Mouse (Mus musculus) ovary, postnatal 36 days (tissue): ENCODE measurements around the gene Fam57a.

Experiments
- DNase-seq: peaks from one replicate; pipeline ENCODE4 v3.0.0; 2022; ENCODE audit warnings: low spot score, mixed read lengths

Gene Fam57a

GRCm38 (mm10) chr11:76179495-76180145, at the start of gene Fam57a, which contains the start of gene Vps53:
Fam57a (plus strand) TSS chr11:76179671.
Vps53 (minus strand) TSS chr11:76179647.
- DNase-seq = peak; percentile 87

- no peak for DNase-seq
Observed at GRCm38 (mm10) chr11:76130859-76131258, 48.6 kb upstream of the Fam57a start.

GRCm38 (mm10) chr11:76135641-76136437, 43.6 kb upstream of the Fam57a start:
- no peak for DNase-seq

- DNase-seq = no peak
Observed at GRCm38 (mm10) chr11:76137996-76138395, 41.5 kb upstream of the Fam57a start.

- no peak for DNase-seq
Observed at GRCm38 (mm10) chr11:76144386-76144785, 35.1 kb upstream of the Fam57a start.

- DNase-seq = no peak
Observed at GRCm38 (mm10) chr11:76145169-76145568, 34.3 kb upstream of the Fam57a start.

- DNase-seq = no peak
Observed at GRCm38 (mm10) chr11:76146187-76147010, 33.1 kb upstream of the Fam57a start.

- DNase-seq = peak; percentile 57
Observed at GRCm38 (mm10) chr11:76148055-76149008, 31.1 kb upstream of the Fam57a start.

- no peak for DNase-seq
Observed at GRCm38 (mm10) chr11:76150980-76151379, 28.5 kb upstream of the Fam57a start.

GRCm38 (mm10) chr11:76153236-76153951, 26.1 kb upstream of the Fam57a start:
- no peak for DNase-seq

GRCm38 (mm10) chr11:76154200-76154599, 25.3 kb upstream of the Fam57a start:
- no peak for DNase-seq

GRCm38 (mm10) chr11:76154861-76155260, 24.6 kb upstream of the Fam57a start:
- no peak for DNase-seq

- DNase-seq = no peak
Observed at GRCm38 (mm10) chr11:76158375-76158774, 21.1 kb upstream of the Fam57a start.

- DNase-seq = no peak
Observed at GRCm38 (mm10) chr11:76160251-76160650, 19.2 kb upstream of the Fam57a start.

- DNase-seq = no peak
Observed at GRCm38 (mm10) chr11:76166657-76167056, 12.8 kb upstream of the Fam57a start.

- DNase-seq = peak; percentile 45
Observed at GRCm38 (mm10) chr11:76167079-76167765, 12.2 kb upstream of the Fam57a start.

- no peak for DNase-seq
Observed at GRCm38 (mm10) chr11:76168976-76169375, 10.5 kb upstream of the Fam57a start.

GRCm38 (mm10) chr11:76170207-76170606, 9.3 kb upstream of the Fam57a start:
- DNase-seq = no peak

GRCm38 (mm10) chr11:76178726-76179494, 561 bp upstream of the Fam57a start:
- no peak for DNase-seq
